Mouse (Mus musculus) gastrocnemius, postnatal 4 days (tissue): Measurements from ENCODE around the gene L3mbtl4. TPM values are rescaled to one million over a fixed set of nuclear protein-coding genes. Genes with fewer than 3 reads are reported as not detected.
"Not testable (repeated sequence)": the region's sequence is repeated elsewhere in the genome, so short reads cannot be mapped to it uniquely, and the experiment has no call there.

ENCODE experiments used
- DNase-seq, 2 experiments: peaks; one replicate each; pipeline ENCODE4 v3.0.0; 2021 to 2022; ENCODE audit warnings: low spot score in 2 of 2, mixed read lengths in 2 of 2
- total RNA-seq, 2 experiments: library from RNA; stranded (reverse); gene quantifications; 2 replicates each; pipeline ENCODE4 v1.2.3; 2021

L3mbtl4 gene
- total RNA-seq, 2 experiments from 2014 or later = not detected

GRCm38 (mm10) chr17:68371101-68371500 is 97.5 kb downstream of the L3mbtl4 start:
- DNase-seq = no peak

- DNase-seq = no peak
These were observed 114.9 kb downstream of the L3mbtl4 start for GRCm38 (mm10) chr17:68388481-68388880.

GRCm38 (mm10) chr17:68405993-68406392 is 132.4 kb downstream of the L3mbtl4 start:
- no peak for DNase-seq

GRCm38 (mm10) chr17:68407121-68407520 is 133.5 kb downstream of the L3mbtl4 start:
- DNase-seq = not testable (repeated sequence)

GRCm38 (mm10) chr17:68422663-68423498 is 149.3 kb downstream of the L3mbtl4 start:
- no peak for DNase-seq

- no peak for DNase-seq
These were observed 160.0 kb downstream of the L3mbtl4 start for GRCm38 (mm10) chr17:68433576-68433975.

- no peak for DNase-seq
These were observed 177.3 kb downstream of the L3mbtl4 start for GRCm38 (mm10) chr17:68450921-68451320.

- no peak for DNase-seq
These were observed 187.9 kb downstream of the L3mbtl4 start for GRCm38 (mm10) chr17:68461471-68461870.

GRCm38 (mm10) chr17:68467311-68467710 is 193.7 kb downstream of the L3mbtl4 start:
- DNase-seq = no peak

- DNase-seq = no peak
These were observed 216.6 kb downstream of the L3mbtl4 start for GRCm38 (mm10) chr17:68490065-68490691.

- DNase-seq = no peak
These were observed 218.6 kb downstream of the L3mbtl4 start for GRCm38 (mm10) chr17:68492231-68492630.

GRCm38 (mm10) chr17:68502998-68503397 is 229.4 kb downstream of the L3mbtl4 start:
- not testable (repeated sequence) for DNase-seq

- no peak for DNase-seq
These were observed 286.1 kb downstream of the L3mbtl4 start for GRCm38 (mm10) chr17:68559698-68560097.

- DNase-seq = no peak
These were observed 286.7 kb downstream of the L3mbtl4 start for GRCm38 (mm10) chr17:68560264-68560663.

GRCm38 (mm10) chr17:68571806-68572205 is 298.2 kb downstream of the L3mbtl4 start:
- DNase-seq = no peak

GRCm38 (mm10) chr17:68585195-68585594 is 311.6 kb downstream of the L3mbtl4 start:
- no peak for DNase-seq

- no peak for DNase-seq
These were observed 318.0 kb downstream of the L3mbtl4 start for GRCm38 (mm10) chr17:68591619-68592018.

GRCm38 (mm10) chr17:68602744-68603143 is 329.1 kb downstream of the L3mbtl4 start:
- DNase-seq = no peak

- DNase-seq = peak in 1 of 2 experiments; percentile 55
These were observed 334.1 kb downstream of the L3mbtl4 start for GRCm38 (mm10) chr17:68607691-68608090.

GRCm38 (mm10) chr17:68611247-68611646 is 337.6 kb downstream of the L3mbtl4 start:
- DNase-seq = no peak

GRCm38 (mm10) chr17:68625281-68625680 is 351.7 kb downstream of the L3mbtl4 start:
- no peak for DNase-seq

GRCm38 (mm10) chr17:68629631-68630426 is 356.2 kb downstream of the L3mbtl4 start:
- DNase-seq = no peak
